Mouse (Mus musculus): ENCODE measurements around the gene Azgp1. TPM values are rescaled to one million over a fixed set of nuclear protein-coding genes. Genes with fewer than 3 reads are reported as not detected.

Gene Azgp1
- 5.3 TPM for polyA plus RNA-seq (2014; fragmentation: Illumina TruSeq; extraction: RNeasy Lipid Tissue Mini Kit (QIAGEN cat#74804); ENCODE audit: low read depth, low replicate concordance)

GRCm38 (mm10) chr5:137981300-137981699, at the start of gene Azgp1:
TSS of gene Azgp1 (plus strand) at chr5:137981520.

GRCm38 (mm10) chr5:137962945-137963344, 18.4 kb upstream of the Azgp1 start, which contains the start of gene Gjc3:
TSS of gene Gjc3 (minus strand) at chr5:137963098.

GRCm38 (mm10) chr5:138020961-138021479, 39.7 kb downstream of the Azgp1 start, which contains the start of the genes Smok3a and Smok3b:
TSS of gene Smok3a (plus strand) at chr5:138021261.
TSS of gene Smok3b (plus strand) at chr5:138021429.

Other genes starting within 250 kb of the Azgp1 start
- gene Nyap1, start 239.9 kb upstream of the Azgp1 start, polyA plus RNA-seq (2014; fragmentation: Illumina TruSeq; extraction: RNeasy Lipid Tissue Mini Kit (QIAGEN cat#74804); ENCODE audit: low read depth, low replicate concordance) = 0.47 TPM
- gene Tsc22d4, start 235.8 kb upstream of the Azgp1 start, polyA plus RNA-seq (2014; fragmentation: Illumina TruSeq; extraction: RNeasy Lipid Tissue Mini Kit (QIAGEN cat#74804); ENCODE audit: low read depth, low replicate concordance) = 6.2 TPM
- 4.4 TPM for gene Ppp1r35, start 202.7 kb upstream of the Azgp1 start, polyA plus RNA-seq (2014; fragmentation: Illumina TruSeq; extraction: RNeasy Lipid Tissue Mini Kit (QIAGEN cat#74804); ENCODE audit: low read depth, low replicate concordance)
- gene Mepce, start 193.9 kb upstream of the Azgp1 start, polyA plus RNA-seq (2014; fragmentation: Illumina TruSeq; extraction: RNeasy Lipid Tissue Mini Kit (QIAGEN cat#74804); ENCODE audit: low read depth, low replicate concordance) = 6.9 TPM
- gene Zcwpw1, start 193.7 kb upstream of the Azgp1 start, polyA plus RNA-seq (2014; fragmentation: Illumina TruSeq; extraction: RNeasy Lipid Tissue Mini Kit (QIAGEN cat#74804); ENCODE audit: low read depth, low replicate concordance) = 5.9 TPM
- 2.6 TPM for gene Pilra, start 145.2 kb upstream of the Azgp1 start, polyA plus RNA-seq (2014; fragmentation: Illumina TruSeq; extraction: RNeasy Lipid Tissue Mini Kit (QIAGEN cat#74804); ENCODE audit: low read depth, low replicate concordance)
- 2.0 TPM for gene Pilrb1, start 123.4 kb upstream of the Azgp1 start, polyA plus RNA-seq (2014; fragmentation: Illumina TruSeq; extraction: RNeasy Lipid Tissue Mini Kit (QIAGEN cat#74804); ENCODE audit: low read depth, low replicate concordance)
- gene Pilrb2, start 109.7 kb upstream of the Azgp1 start, polyA plus RNA-seq (2014; fragmentation: Illumina TruSeq; extraction: RNeasy Lipid Tissue Mini Kit (QIAGEN cat#74804); ENCODE audit: low read depth, low replicate concordance) = 1.8 TPM
- gene Cyp3a13, start 59.9 kb upstream of the Azgp1 start, polyA plus RNA-seq (2014; fragmentation: Illumina TruSeq; extraction: RNeasy Lipid Tissue Mini Kit (QIAGEN cat#74804); ENCODE audit: low read depth, low replicate concordance) = 354 TPM
- gene Gjc3, start 18.4 kb upstream of the Azgp1 start, polyA plus RNA-seq (2014; fragmentation: Illumina TruSeq; extraction: RNeasy Lipid Tissue Mini Kit (QIAGEN cat#74804); ENCODE audit: low read depth, low replicate concordance) = 1.6 TPM
- not detected for gene Smok3a, start 39.7 kb downstream of the Azgp1 start, polyA plus RNA-seq (2014; fragmentation: Illumina TruSeq; extraction: RNeasy Lipid Tissue Mini Kit (QIAGEN cat#74804); ENCODE audit: low read depth, low replicate concordance)
- gene Smok3b, start 39.9 kb downstream of the Azgp1 start, polyA plus RNA-seq (2014; fragmentation: Illumina TruSeq; extraction: RNeasy Lipid Tissue Mini Kit (QIAGEN cat#74804); ENCODE audit: low read depth, low replicate concordance) = not detected
- not detected for gene Smok3c, start 71.7 kb downstream of the Azgp1 start, polyA plus RNA-seq (2014; fragmentation: Illumina TruSeq; extraction: RNeasy Lipid Tissue Mini Kit (QIAGEN cat#74804); ENCODE audit: low read depth, low replicate concordance)
- gene Zkscan1, start 103.6 kb downstream of the Azgp1 start, polyA plus RNA-seq (2014; fragmentation: Illumina TruSeq; extraction: RNeasy Lipid Tissue Mini Kit (QIAGEN cat#74804); ENCODE audit: low read depth, low replicate concordance) = 55.4 TPM
- 12.9 TPM for gene Zscan21, start 135.4 kb downstream of the Azgp1 start, polyA plus RNA-seq (2014; fragmentation: Illumina TruSeq; extraction: RNeasy Lipid Tissue Mini Kit (QIAGEN cat#74804); ENCODE audit: low read depth, low replicate concordance)
- gene Zfp113, start 174.2 kb downstream of the Azgp1 start, polyA plus RNA-seq (2014; fragmentation: Illumina TruSeq; extraction: RNeasy Lipid Tissue Mini Kit (QIAGEN cat#74804); ENCODE audit: low read depth, low replicate concordance) = 19.7 TPM
- 47.9 TPM for gene Cops6, start 179.6 kb downstream of the Azgp1 start, polyA plus RNA-seq (2014; fragmentation: Illumina TruSeq; extraction: RNeasy Lipid Tissue Mini Kit (QIAGEN cat#74804); ENCODE audit: low read depth, low replicate concordance)
- 9.8 TPM for gene Ap4m1, start 190.5 kb downstream of the Azgp1 start, polyA plus RNA-seq (2014; fragmentation: Illumina TruSeq; extraction: RNeasy Lipid Tissue Mini Kit (QIAGEN cat#74804); ENCODE audit: low read depth, low replicate concordance)
- gene Mcm7, start 190.9 kb downstream of the Azgp1 start, polyA plus RNA-seq (2014; fragmentation: Illumina TruSeq; extraction: RNeasy Lipid Tissue Mini Kit (QIAGEN cat#74804); ENCODE audit: low read depth, low replicate concordance) = 13.7 TPM
- gene Taf6, start 205.9 kb downstream of the Azgp1 start, polyA plus RNA-seq (2014; fragmentation: Illumina TruSeq; extraction: RNeasy Lipid Tissue Mini Kit (QIAGEN cat#74804); ENCODE audit: low read depth, low replicate concordance) = 5.9 TPM
- gene Cnpy4, start 206.0 kb downstream of the Azgp1 start, polyA plus RNA-seq (2014; fragmentation: Illumina TruSeq; extraction: RNeasy Lipid Tissue Mini Kit (QIAGEN cat#74804); ENCODE audit: low read depth, low replicate concordance) = 11.8 TPM
- not detected for gene Mblac1, start 212.8 kb downstream of the Azgp1 start, polyA plus RNA-seq (2014; fragmentation: Illumina TruSeq; extraction: RNeasy Lipid Tissue Mini Kit (QIAGEN cat#74804); ENCODE audit: low read depth, low replicate concordance)
- 1.5 TPM for gene Nxpe5, start 244.4 kb downstream of the Azgp1 start, polyA plus RNA-seq (2014; fragmentation: Illumina TruSeq; extraction: RNeasy Lipid Tissue Mini Kit (QIAGEN cat#74804); ENCODE audit: low read depth, low replicate concordance)

Measured in sigmoid colon, adult 10 weeks (tissue).